Mouse (Mus musculus) cerebellum, postnatal 36 days (tissue): ENCODE measurements around the gene Ube4b.

Experiments used
- DNase-seq, 2 experiments: peaks; one replicate each; pipeline ENCODE4 v3.0.0; 2021 to 2022; ENCODE audit warnings: mixed read lengths in 2 of 2

The Ube4b gene

DNA sequence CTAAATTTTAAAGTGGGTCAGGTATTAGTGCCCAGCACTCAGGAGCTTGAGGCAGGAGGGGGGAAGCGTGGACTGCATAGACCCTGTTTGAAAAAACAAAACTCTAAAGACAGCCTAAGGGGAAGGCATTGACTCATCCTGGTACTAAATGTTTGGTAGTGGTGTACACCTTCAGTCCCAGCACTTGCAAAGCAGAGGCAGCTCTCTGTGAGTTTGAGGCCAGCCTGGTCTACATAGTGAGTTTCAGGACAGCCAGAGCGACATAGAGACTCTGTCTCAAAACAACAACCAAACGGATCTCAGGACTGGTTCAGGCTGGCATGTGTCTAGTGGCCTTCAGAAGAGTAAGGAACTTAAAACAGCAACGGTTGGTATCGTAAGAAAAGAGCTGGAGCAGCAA is 123.8 kb downstream of the Ube4b start:
- DNase-seq: no peak

DNA sequence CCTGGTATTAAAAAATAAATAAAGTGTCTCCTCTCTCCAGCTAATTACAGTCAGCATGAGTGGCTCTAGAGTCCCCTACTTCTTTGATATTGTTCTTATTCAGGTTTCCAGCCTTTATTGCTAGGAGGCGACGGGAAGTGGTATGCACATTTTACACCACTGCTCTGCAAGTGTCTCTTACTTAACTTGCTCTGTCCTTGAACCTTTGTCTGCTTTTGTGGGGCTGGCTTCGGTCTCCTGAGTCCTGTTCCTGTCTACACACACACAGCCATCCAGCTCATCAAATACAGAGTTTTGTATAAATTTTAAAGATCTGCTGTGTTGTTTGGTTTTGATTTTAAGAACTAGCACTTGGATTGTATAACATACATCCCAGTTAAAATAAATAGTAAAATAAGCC is 124.4 kb downstream of the Ube4b start:
- no peak for DNase-seq

DNA sequence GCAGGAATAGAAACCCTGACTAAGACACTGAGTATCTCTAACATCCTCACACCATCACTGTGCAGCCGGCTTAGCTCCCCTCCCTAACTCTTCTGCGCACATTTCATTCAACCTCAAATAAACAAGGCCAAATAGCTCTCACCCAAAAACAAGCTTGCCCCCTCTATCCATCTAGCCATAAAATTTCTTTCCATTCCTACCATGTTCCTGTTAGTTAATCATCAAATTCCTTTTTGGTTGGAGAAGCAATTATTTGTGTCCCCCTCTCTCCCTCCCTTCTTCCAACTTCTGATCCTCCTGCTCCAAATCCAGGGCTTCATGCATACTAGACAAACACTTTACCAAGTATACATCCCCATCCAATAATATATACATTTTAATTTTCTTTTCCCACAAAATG is 130.0 kb downstream of the Ube4b start:
- DNase-seq: no peak

- DNase-seq: peak; percentile 59 to 67
Measured at GRCm38 (mm10) chr4:149292984-149293383, 133.6 kb downstream of the Ube4b start.

GRCm38 (mm10) chr4:149291061-149291460 is 135.5 kb downstream of the Ube4b start:
- no peak for DNase-seq

GRCm38 (mm10) chr4:149290157-149290750 is 136.3 kb downstream of the Ube4b start:
- no peak for DNase-seq

DNA sequence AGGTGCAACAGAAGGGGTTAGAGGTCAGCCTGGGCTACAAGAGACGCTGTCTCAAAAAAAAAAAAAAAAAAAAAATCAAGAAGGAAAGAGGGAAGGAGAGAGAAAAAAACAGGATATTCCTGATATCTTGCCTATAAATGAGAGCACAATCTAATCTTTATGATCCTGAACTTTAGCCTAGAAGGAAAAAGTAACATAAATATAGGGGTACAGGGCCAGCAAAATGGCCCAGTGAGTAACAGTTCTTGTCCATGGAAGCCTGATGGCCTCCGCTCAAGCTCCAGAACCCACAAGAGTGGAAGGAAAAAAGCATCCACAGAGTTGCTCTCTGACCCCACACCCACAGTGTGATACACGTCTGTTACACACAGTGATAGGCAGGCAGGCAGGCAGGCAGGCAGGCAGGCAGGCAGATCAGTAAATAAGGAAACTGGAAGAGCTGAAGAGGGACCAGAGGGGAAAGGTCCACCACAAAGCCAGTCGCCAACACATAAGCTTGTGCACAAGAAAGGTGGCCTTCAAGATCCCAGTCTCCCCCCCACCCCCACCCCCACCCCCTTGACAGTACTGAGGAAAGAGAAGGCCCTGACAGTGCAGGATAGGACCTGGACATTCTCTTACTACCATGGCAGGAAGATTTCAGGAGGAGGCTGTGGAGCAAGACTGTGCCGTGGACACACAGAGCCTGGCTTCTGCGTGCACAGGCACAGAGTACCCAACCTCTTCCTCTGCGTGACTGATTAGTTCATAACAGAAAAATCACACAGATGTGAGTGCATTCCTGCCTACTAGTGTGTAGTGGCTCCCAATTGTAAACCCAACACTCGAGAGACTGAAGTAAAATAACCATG is 140.0 kb downstream of the Ube4b start:
- no peak for DNase-seq

GRCm38 (mm10) chr4:149285691-149286090 is 140.9 kb downstream of the Ube4b start:
- DNase-seq: no peak

GRCm38 (mm10) chr4:149283018-149283417 is 143.5 kb downstream of the Ube4b start:
- DNase-seq: no peak

DNA sequence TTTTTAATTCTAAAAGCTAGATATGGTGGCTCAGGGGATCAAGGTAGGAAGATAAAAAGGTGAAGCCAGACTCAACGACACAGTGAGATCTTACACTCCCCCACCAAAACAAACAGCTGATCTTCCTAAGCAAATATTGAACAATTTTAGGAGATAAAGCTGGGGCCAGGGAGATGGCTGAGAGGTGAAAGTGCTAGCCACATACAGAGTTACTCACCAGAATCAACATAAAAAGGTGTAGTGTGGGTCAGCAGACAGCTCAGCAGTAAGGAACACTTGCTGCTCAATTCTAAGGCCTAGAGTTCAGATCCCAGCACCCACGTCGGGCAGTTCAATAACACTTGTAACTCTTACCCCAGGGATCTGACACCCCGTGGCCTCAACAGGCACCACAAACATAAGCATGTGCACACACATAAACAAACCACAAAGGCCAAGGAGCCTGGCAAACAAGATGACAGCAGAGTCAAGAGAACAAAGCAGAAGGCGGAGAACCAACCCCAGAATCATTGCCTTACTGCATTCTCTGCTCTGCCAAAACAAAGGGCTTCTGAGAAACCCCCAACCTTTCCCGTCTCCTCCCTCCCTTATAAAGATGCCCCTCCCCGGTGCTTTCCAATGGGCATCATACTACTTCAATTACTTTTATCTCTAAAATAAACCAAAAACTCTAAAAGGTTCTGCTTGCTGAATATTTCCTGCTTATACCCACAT is 144.4 kb downstream of the Ube4b start:
- DNase-seq: no peak
